Mouse (Mus musculus) stomach, postnatal 0 days (tissue): ENCODE results near the gene Gm28729.

ENCODE experiments used
- CTCF ChIP-seq: IDR thresholded peaks from 2 replicates; pipeline ENCODE4 v1.5.1; 2016; ENCODE audit warnings: antibody characterized with exemption, low read depth, mild to moderate bottlenecking, moderate library complexity
- EP300 ChIP-seq: optimal IDR thresholded peaks from 2 replicates; pipeline ENCODE3; 2016; ENCODE audit warnings: antibody characterized with exemption

GRCm38 (mm10) chr9:96514278-96514677 is 10.8 kb downstream of the Gm28729 start:
- TF ChIP-seq EP300 = no peak
- no peak for TF ChIP-seq CTCF
